Mouse (Mus musculus): ENCODE results near the gene Dapl1.

Dapl1 gene

DNA sequence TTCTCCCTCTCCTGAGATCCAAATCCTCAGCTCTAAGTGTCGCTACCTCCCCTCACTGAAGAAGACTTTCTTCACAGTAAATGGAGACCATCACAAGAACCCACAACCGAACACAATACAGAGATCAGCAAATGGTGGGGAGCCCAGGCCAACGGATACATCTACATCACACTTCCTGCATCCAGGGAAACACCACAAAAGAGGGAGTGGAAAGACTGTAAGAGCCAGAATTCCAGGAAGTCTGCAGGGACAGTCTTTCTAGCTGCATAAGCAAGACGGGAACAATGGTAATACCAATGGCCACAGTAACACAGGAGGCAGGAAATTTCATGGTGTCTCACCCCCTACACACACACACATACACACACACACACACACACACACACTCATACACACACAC lies 55.3 kb downstream of the Dapl1 start:
- DNase-seq = no peak

DNA sequence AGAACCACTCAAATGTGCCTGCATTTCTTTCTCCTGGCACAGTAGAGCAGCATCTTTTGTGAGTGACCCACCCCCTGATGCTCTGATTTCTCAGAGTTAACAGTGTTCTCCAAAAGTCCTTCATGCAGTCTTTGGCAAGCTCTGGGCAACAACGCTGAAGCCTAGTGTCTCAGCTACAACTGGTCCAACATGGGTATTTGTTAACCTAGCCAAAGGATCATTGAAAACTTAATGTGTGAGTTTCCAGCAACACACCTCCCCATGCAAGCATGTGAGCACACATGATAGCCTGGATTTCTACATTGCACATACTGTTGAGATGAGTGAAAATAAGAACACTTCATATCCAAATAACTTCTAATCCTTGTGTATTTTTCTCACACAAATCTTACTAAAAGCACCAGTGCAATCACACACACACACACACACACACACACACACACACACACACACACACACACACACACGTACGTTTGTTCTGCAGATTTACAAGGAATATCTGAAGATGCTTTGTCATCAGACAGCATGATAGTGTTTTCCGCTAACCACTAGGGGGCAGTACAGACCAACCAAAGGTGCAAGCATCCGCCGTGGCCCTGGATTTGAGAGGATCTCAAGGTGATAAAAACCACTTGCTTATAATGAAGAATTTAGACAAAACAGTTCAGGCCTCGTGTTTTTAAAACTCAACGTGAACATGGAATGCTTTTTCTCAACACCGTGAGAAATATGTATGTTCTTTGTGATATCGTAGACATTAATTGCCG lies 56.9 kb downstream of the Dapl1 start:
- peak; percentile 83 to 90 for DNase-seq

DNA sequence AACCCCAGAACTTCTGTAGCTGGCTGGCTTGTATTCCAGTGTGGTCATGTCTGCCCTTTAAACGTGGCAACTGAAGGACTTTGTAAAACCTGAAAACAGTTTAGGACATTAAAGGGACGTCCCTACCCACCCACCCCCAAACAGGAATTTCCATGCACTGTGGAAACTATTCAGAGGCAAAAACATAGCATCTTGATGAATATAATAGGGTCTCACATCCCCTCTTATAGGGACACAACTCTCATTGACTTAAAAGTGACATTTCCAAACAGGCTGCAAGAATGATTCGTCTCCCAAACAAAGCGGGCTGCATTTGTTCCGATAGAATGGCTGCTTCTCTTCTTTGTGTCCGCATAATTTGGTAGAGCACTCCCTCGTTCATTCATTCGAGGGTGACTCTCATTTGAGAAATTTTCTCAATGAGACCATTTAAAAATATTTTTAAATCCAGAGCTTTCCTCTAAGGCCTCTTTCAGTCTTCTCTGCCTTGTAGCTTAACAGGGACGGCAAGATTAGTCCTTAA lies 59.2 kb downstream of the Dapl1 start:
- no peak for DNase-seq

DNA sequence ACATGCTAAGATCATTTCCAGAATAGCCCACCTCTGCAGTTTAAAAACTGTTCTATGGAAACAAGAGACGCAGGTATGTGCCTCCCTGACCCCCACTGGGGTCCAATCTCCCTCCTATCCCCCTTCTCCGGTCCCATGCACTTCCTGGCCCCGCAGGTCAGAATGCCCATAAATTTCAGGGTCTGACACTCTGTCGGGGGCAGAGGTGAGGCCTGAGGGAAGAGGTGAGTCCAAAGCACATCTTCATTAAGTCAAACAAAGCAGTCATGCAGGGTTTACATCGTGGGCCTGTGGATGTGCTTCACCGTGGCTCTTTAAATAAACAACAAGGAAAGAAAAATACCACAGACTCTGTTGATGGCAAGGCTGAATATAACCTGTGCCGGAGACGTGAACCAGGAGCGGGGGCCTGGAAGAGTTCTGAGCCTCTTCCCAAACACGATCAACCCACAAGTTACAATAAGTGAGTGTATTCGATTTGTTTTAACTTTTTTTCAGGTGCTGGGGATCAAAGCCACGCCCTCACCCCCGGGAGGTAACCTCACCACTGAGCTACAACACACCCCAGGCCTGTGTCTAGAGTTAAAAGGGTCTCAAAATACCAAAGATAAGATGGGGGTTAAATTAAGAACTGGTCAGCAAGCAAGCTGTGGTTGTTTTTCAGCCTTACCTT lies 59.9 kb downstream of the Dapl1 start:
- no peak for DNase-seq

DNA sequence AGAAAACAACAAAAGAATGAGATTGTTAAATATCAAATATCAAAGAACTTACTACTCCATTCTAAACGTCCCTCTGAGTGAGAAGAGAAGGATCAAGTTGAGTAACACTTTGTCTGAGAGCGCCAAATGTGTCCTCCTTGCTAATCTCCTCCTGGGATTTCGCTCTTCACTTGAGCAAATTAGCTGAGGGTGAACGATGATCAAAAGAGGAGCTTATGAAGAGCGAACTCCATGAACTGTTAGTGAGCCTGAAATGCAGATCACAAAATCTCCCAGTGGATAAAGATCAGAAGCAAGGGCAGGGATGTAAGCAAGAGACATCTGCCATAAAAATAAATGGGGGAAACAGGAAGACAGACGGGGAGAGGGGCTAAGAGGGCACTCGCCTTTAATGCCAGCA lies 60.5 kb downstream of the Dapl1 start:
- DNase-seq = no peak

DNA sequence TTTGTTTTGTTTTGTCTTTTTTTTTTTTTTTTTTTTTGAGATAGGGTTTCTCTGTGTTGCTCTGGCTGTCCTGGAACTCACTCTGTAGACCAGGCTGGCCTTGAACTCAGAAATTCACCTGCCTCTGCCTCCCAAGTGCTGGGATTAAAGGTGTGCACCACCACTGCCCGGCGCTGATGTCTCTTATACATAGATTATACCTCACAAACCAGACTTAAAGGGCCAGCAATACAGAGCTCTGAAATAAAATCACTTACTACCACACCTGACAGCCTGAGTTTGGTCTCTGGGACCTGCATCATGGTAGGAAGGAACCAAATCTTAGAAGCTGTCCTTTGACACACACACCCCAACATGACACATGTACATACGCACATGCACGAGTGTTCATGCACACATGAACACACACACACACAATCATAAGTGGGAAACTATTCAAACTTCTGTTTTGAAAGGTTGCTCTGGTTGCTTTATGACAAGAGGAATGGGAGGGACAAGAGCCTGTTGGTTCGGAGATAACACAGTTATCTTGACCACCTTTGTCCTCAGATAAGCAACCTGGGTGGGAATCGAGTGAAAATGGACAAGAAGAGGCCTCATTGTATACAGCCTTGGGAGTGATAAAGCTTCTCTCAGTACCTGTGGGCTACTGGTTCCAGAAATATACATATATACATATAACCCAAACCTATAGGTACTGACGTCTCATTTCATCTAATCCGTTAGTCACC lies 63.1 kb downstream of the Dapl1 start:
- no peak for DNase-seq

DNA sequence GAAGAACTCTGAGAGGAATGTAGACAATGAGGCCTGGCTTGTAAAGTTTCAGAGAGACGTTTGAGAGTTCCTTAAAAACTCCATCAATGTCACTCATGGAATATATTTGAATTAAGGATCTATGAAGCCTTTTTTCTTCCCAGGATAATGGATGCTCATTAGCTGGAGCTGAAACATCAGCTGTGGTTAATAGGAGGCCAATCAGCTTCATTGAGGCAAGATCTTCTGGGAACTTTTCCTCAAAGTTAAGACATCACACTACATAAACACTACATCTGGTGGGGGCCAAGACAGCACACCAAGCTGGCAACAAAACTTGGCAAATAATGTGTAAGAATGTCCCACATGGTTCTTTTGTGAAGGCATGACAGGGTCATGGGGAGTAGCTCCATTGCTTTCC lies 68.3 kb downstream of the Dapl1 start:
- DNase-seq = no peak

DNA sequence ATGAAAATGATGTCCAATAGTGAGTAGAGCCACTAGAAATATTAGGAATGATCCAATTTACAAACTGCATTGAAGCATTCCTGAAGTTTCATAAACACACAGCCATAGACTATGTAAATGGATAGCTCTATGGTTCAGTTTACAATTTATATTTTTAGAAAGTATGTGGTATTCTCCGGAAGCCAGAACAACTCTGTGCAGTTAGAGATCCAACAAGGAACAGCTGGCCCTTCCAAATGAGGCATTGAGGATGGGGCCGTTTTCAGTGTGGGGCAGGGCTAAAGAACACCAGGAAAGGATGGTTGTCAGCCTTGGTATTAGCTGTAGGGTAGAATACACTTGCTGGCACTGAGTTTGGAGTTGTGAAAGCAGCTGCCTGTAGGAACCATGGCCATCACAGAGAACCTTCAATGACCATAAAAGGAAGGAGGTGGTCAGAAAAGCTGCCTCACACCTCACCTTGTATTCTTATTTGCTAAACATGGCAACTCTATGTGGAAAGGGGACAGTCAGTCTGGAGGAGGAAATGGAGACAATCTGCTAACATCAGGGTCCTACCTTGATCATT lies 70.0 kb downstream of the Dapl1 start:
- no peak for DNase-seq
